Mouse (Mus musculus) bone marrow, adult 2 months (tissue): ENCODE measurements around the gene Plgrkt. TPM values are rescaled to one million over a fixed set of nuclear protein-coding genes. Genes with fewer than 3 reads are reported as not detected.

ENCODE experiments used
- H3K27ac ChIP-seq: fragments of 200-500 bp; 2 replicates; pipeline ENCODE4 v1.5.1; 2012; ENCODE audit warnings: low read depth, mild to moderate bottlenecking, control low read depth, inconsistent platforms, low read length; ENCODE audit not compliant: control insufficient read depth, poor library complexity, insufficient read depth
- H3K4me1 ChIP-seq: fragments of 200-500 bp; 2 replicates; pipeline ENCODE4 v1.6.1; 2011; ENCODE audit warnings: low read length; ENCODE audit not compliant: control insufficient read depth, insufficient read depth
- H3K4me3 ChIP-seq: fragments of 200-500 bp; replicated peaks from 2 replicates; pipeline ENCODE3; 2011; ENCODE audit warnings: mild to moderate bottlenecking, low read depth, low read length, control low read depth; ENCODE audit not compliant: control insufficient read depth
- CTCF ChIP-seq: fragments of 200-500 bp; IDR thresholded peaks from 2 replicates; pipeline ENCODE4 v1.5.1; 2011; ENCODE audit warnings: low read length, control low read depth; ENCODE audit not compliant: control insufficient read depth, insufficient read depth
- POLR2A ChIP-seq: fragments of 200-500 bp; IDR thresholded peaks from 2 replicates; pipeline ENCODE4 v1.6.1; 2011; ENCODE audit warnings: low read depth, mild to moderate bottlenecking, control low read depth, low read length, borderline replicate concordance; ENCODE audit not compliant: control insufficient read depth
- WGBS: fragments of 180-500 bp; shearing (Covaris S2); methylation state at CpG from one replicate; pipeline ENCODE4 v1.1.7; 2018; 5-methylcytosine and 5-hydroxymethylcytosine counted together
- polyA plus RNA-seq: library from polyadenylated mRNA; stranded (reverse); fragments of >200 nt; gene quantifications from 2 replicates; pipeline ENCODE4 v1.2.4, GENCODE M21; 2011; ENCODE audit warnings: low replicate concordance; ENCODE audit not compliant: missing spikeins, insufficient read depth, insufficient read length

The Plgrkt gene
- polyA plus RNA-seq, 1 experiment: 55.8 TPM

GRCm38 (mm10) chr19:29388818-29389217 is 21.6 kb upstream of the Plgrkt start:
- Histone ChIP-seq H3K4me1 (no peaks in the 10 kb centered on the region; the same call in 1 of the 2 replicates), H3K4me3 (no peak overlapping the region), H3K27ac (no peak overlapping the region)
- WGBS: 74% methylated on average over 1 of the region's 1 CpGs
- no peak for TF ChIP-seq POLR2A
- no peak for TF ChIP-seq CTCF

DNA sequence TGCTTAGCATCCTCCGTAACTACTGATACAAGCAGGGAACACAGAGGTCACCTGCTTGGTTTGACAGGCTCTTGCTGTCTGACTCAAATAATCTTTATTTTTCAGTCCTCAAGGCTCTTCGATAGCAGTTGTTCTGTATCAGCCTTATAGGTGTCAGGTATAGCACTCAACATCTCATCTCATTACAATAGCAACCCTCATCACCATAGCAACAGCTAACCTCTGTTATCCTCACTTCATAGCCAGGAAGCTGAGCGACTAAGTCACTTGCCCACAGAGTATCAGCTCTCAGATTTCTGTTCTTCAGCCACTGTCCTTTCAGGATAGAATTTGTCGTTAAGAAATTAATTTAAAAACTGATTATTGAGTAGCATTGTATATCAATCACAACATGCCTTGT is 18.6 kb upstream of the Plgrkt start:
- Histone ChIP-seq H3K27ac (no peak overlapping the region), H3K4me1 (no peaks in the 10 kb centered on the region; the same call in 1 of the 2 replicates), H3K4me3 (no peak overlapping the region)
- WGBS: 84% methylated on average over 4 of the region's 4 CpGs
- TF ChIP-seq CTCF (no peak), POLR2A (no peak)

GRCm38 (mm10) chr19:29384994-29385393 is 17.8 kb upstream of the Plgrkt start:
- Histone ChIP-seq H3K27ac (no peak overlapping the region), H3K4me1 (no peaks in the 10 kb centered on the region; the same call in 1 of the 2 replicates), H3K4me3 (no peak overlapping the region)
- 30% methylated on average over 6 of the region's 6 CpGs for WGBS
- TF ChIP-seq CTCF: no peak
- no peak for TF ChIP-seq POLR2A

DNA sequence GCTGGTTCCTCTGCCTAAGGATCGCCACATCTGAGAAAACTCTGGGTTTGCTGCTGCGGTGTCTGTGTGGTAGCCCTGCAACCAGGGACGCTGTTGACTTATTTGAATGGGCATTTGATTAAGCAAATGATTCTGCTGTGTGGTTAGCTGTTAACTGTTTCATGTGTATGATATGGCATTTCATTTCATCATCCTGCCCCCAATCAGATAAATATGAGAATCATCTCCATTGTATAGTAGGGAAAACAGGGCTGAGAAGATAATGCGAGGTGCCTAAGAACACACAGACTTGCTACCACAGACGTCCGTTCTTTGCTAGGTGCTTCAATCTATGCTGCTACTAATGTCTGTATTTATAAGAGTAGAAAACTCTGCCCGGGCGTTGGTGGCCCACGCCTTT is 17.2 kb upstream of the Plgrkt start:
- Histone ChIP-seq H3K4me1 (no peaks in the 10 kb centered on the region; the same call in 1 of the 2 replicates), H3K4me3 (no peak overlapping the region), H3K27ac (no peak overlapping the region)
- TF ChIP-seq CTCF: no peak
- WGBS: 60% methylated on average over 9 of the region's 9 CpGs

- Histone ChIP-seq H3K4me3 (no peak overlapping the region), H3K27ac (no peak overlapping the region), H3K4me1 (peaks cover 1% of the 10 kb centered on the region; the same call in 1 of the 2 replicates)
- 52% methylated on average over 5 of the region's 5 CpGs for WGBS
- TF ChIP-seq CTCF (no peak), POLR2A (no peak)
These were observed 16.2 kb upstream of the Plgrkt start for GRCm38 (mm10) chr19:29383368-29383767.

- peaks cover 1% of the 10 kb centered on the region; the same call in 1 of the 2 replicates for H3K4me1 ChIP-seq
- H3K4me3 ChIP-seq: no peak overlapping the region
- TF ChIP-seq POLR2A (no peak), CTCF (no peak)
- WGBS: 83% methylated on average over 14 of the region's 14 CpGs
- H3K27ac ChIP-seq: no peak overlapping the region
These were observed 12.8 kb upstream of the Plgrkt start for GRCm38 (mm10) chr19:29379839-29380603.

DNA sequence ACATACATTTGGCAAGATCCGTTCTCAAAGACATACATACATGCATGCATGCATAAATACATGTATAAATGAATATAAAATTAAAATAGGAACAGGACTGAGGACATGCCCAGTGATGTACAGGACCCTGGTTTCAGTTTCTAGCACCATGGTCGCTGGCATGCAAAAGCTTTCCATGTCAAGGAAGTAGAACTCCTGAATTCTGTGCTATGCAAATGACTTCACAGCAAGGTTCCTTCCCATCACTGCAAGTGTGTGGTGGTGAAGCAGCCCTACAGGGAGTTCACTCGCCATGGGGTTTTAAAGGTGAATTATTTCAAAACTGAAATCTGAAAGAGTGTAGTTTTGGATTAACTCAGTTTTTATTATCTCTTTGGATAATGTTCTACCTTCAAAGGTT is 9.2 kb upstream of the Plgrkt start:
- H3K4me3 ChIP-seq: no peak overlapping the region
- H3K4me1 ChIP-seq: peaks cover 1% of the 10 kb centered on the region; the same call in 1 of the 2 replicates
- 68% methylated on average over 3 of the region's 3 CpGs for WGBS
- no peak for TF ChIP-seq CTCF
- TF ChIP-seq POLR2A: no peak
- H3K27ac ChIP-seq: no peak overlapping the region

GRCm38 (mm10) chr19:29374947-29375346 is 7.8 kb upstream of the Plgrkt start:
- Histone ChIP-seq H3K4me3 (no peak overlapping the region), H3K27ac (no peak overlapping the region), H3K4me1 (peaks cover 1% of the 10 kb centered on the region; the same call in 1 of the 2 replicates)
- 74% methylated on average over 9 of the region's 9 CpGs for WGBS
- TF ChIP-seq CTCF (no peak), POLR2A (no peak)
